Mouse (Mus musculus) CH12.LX (cell line): ENCODE measurements around the gene Sap30.

Experiments
- CTCF ChIP-seq, 2 experiments: IDR thresholded peaks in 1 of 2; conservative IDR thresholded peaks in 1 of 2; 2 replicates each; pipeline ENCODE4 v1.5.1; 2011 to 2012; ENCODE audit warnings: low read depth in 2 of 2, low read length in 2 of 2, improper control_type of control experiment in 1 of 2, inconsistent platforms in 1 of 2, mild to moderate bottlenecking in 1 of 2, moderate library complexity in 1 of 2
- USF1 ChIP-seq: IDR thresholded peaks from 2 replicates; pipeline ENCODE4 v1.6.1; 2014; ENCODE audit warnings: low read depth, mild to moderate bottlenecking, inconsistent platforms, low read length, improper control_type of control experiment
- ZMIZ1 ChIP-seq: IDR thresholded peaks from 2 replicates; pipeline ENCODE4 v1.6.1; 2012; ENCODE audit warnings: low read depth, mild to moderate bottlenecking, inconsistent platforms, low read length, improper control_type of control experiment

DNA sequence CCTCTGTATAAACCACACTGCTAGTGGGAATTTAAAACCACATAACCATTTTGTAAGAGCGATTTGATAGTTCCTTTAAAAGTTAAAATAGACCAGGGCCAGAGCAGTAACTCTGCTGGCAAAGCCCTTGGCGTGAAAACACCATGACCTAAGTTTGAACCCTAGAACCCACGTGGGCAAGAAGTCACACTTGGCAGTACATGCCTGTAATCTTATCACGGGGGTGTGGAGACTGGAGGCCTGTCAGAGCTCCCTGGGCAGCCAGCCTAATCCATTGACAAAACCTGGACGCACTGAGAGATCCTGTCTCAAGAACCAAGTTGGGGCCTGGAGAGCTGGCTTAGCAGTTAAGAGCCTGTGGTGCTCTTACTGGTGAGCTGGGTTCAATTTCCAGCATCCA, 19.0 kb downstream of the Sap30 start:
- TF ChIP-seq CTCF (conservative IDR thresholded peaks at IDR 0.05 in 1 of 2, IDR thresholded peaks at IDR 0.05 in 1 of 2; ENCODE audit: low read depth in 2 of 2, low read length in 2 of 2) (no peak), USF1 (no peak), ZMIZ1 (no peak)
